Mouse (Mus musculus) liver, embryonic 15.5 days (tissue): ENCODE data around the gene Hhat. TPM values are rescaled to one million over a fixed set of nuclear protein-coding genes. Genes with fewer than 3 reads are reported as not detected.

ENCODE experiments used
- ATAC-seq: fragments of 200-750 bp; cut with Nextera tagmentation; 2 replicates; pipeline ENCODE4 v1.8.0; 2017; ENCODE audit warnings: moderate number of reproducible peaks, mild to moderate bottlenecking, moderate library complexity; ENCODE audit not compliant: insufficient read depth
- H3K27ac ChIP-seq: fragments of 300-500 bp; sonication (generic); replicated peaks from 2 replicates; pipeline ENCODE4 v1.5.1; 2015; ENCODE audit warnings: mild to moderate bottlenecking, inconsistent platforms
- H3K27me3 ChIP-seq: fragments of 300-500 bp; sonication (generic); 2 replicates; pipeline ENCODE4 v1.6.1; 2015; ENCODE audit warnings: mild to moderate bottlenecking, inconsistent platforms
- H3K36me3 ChIP-seq: fragments of 300-500 bp; sonication (generic); replicated peaks from 2 replicates; pipeline ENCODE4 v1.6.1; 2015; ENCODE audit warnings: moderate library complexity, mild to moderate bottlenecking, inconsistent platforms
- H3K4me1 ChIP-seq: fragments of 300-500 bp; sonication (generic); replicated peaks from 2 replicates; pipeline ENCODE4 v1.6.1; 2015; ENCODE audit warnings: inconsistent platforms
- H3K4me2 ChIP-seq: fragments of 300-500 bp; sonication (generic); 2 replicates; pipeline ENCODE4 v1.6.1; 2015; ENCODE audit warnings: moderate library complexity, mild to moderate bottlenecking, inconsistent platforms
- H3K4me3 ChIP-seq: fragments of 300-500 bp; sonication (generic); replicated peaks from 2 replicates; pipeline ENCODE4 v1.5.1; 2015; ENCODE audit warnings: mild to moderate bottlenecking, inconsistent platforms
- H3K9ac ChIP-seq: fragments of 300-500 bp; sonication (generic); 2 replicates; pipeline ENCODE4 v1.6.1; 2015; ENCODE audit warnings: moderate library complexity, mild to moderate bottlenecking, inconsistent platforms
- H3K9me3 ChIP-seq: fragments of 300-500 bp; sonication (generic); replicated peaks from 2 replicates; pipeline ENCODE4 v1.6.1; 2016; ENCODE audit warnings: inconsistent platforms
- WGBS: fragments of 180-500 bp; shearing (Covaris S2); methylation state at CpG from one replicate; pipeline ENCODE4 v1.1.7; 2015; ENCODE audit warnings: mixed read lengths; ENCODE audit not compliant: insufficient replicate concordance; 5-methylcytosine and 5-hydroxymethylcytosine counted together
- polyA plus RNA-seq: library from polyadenylated mRNA; unstranded; fragments of >200 nt; fragmentation: Nextera tagmentation; extraction: Ambion mirVana; gene quantifications from 2 replicates; pipeline ENCODE4 v1.2.1, GENCODE M21; 2015

The Hhat gene
- polyA plus RNA-seq, 1 experiment from 2014 or later = 1.1 TPM

DNA sequence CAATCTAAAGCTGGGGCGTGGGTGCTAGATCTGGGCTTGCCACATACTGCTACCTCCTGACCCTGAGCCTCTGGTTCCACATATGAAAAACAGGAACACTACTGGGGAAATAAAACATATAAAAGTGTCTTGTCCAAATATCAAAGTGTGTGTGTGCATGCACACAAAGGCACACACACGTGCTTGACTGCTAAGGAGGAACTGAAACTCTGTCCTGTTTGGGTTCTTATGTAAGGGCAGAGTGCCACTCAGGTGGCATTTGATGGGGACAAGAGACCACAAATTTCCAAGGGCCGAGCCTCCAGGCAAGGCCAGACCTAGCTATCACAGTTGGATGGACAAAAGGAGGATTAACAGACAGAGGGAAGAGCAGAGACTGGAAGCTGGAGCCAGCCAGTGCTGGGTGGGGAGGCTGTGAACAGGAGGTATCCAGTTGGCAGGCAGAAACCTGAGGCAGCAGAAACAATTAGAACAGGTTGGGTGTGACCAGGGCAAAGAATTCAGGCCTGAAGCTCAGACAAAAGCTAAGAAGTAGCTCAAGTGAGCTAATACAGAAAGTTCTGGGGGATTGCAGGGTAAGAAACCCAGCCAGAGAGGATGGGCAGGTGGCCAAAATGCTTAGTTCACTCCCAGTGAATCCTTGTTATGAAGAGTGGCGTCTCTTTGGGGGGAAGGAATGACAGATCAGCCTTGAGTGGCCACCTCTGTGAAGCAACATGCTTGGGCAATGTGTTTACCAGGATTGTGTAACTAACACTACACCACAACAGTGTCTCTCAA is 321.3 kb downstream of the Hhat start:
- H3K9me3 ChIP-seq = no peaks in the 10 kb centered on the region
- no peaks in the 10 kb centered on the region for H3K36me3 ChIP-seq
- H3K4me3 ChIP-seq = no peak overlapping the region
- no peak overlapping the region for H3K4me2 ChIP-seq
- no peaks in the 10 kb centered on the region for H3K4me1 ChIP-seq
- H3K9ac ChIP-seq = no peak overlapping the region
- H3K27me3 ChIP-seq = no peaks in the 10 kb centered on the region
- no peak overlapping the region for H3K27ac ChIP-seq
- no peak for ATAC-seq
- 38% methylated on average over 4 of the region's 4 CpGs for WGBS

DNA sequence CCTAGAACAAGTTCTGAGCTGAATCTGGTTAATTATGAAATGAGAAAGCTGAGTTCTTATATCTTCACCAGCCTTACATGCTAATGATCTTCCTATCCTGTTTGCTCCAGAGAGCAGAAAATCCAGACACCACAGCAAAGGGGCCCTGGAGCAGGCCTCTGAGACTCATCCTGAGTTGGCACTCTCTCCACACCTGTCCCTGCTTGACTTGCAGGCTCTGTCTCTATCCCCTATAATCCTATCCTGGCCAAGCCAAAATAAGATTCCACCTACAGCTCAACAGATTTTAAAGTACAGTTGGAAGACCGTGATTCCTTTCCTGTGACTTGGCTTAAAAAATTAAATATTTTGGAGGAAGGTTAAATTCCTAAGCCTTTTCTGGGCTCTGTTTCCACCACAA is 322.5 kb downstream of the Hhat start:
- Histone ChIP-seq H3K36me3 (no peaks in the 10 kb centered on the region), H3K4me3 (no peak overlapping the region), H3K27me3 (no peaks in the 10 kb centered on the region), H3K4me1 (no peaks in the 10 kb centered on the region), H3K27ac (no peak overlapping the region), H3K9ac (no peak overlapping the region), H3K9me3 (no peaks in the 10 kb centered on the region), H3K4me2 (no peak overlapping the region)
- 54% methylated on average over 1 of the region's 1 CpGs for WGBS
- no peak for ATAC-seq

DNA sequence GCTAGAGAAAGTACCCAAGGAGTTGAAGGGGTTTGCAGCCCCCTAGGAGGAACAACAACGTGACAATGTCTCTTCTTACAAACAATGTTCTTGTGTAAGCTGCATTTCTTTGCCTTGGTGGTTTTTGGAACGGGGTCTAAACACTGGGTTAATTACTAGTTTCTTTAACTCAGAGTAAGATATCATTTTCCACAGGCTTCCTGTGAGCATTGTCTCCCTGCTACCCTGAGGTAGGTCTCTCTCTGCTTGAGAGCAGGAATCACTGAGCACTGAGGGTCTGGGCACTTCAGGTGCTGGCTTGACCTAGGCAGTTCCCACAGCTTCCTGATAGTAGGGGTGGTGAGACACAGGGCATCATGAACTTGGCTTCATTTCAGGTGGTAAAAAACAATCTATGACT is 323.4 kb downstream of the Hhat start:
- Histone ChIP-seq H3K4me1 (no peaks in the 10 kb centered on the region), H3K9me3 (no peaks in the 10 kb centered on the region), H3K9ac (no peak overlapping the region), H3K4me2 (no peak overlapping the region), H3K4me3 (no peak overlapping the region), H3K27me3 (no peaks in the 10 kb centered on the region), H3K27ac (no peak overlapping the region), H3K36me3 (no peaks in the 10 kb centered on the region)
- 26% methylated on average over 2 of the region's 2 CpGs for WGBS
- no peak for ATAC-seq

Other genes starting within 250 kb of the Hhat start
- 0.52 and 0.76 TPM in 2 replicates for gene Sertad4, start 84.5 kb upstream of the Hhat start, polyA plus RNA-seq